Mouse (Mus musculus): Measurements from ENCODE around the gene Folr2. TPM values are rescaled to one million over a fixed set of nuclear protein-coding genes. Genes with fewer than 3 reads are reported as not detected.
A peak's percentile ranks its signal among the peaks of the same experiment; 100 is the strongest.

The Folr2 gene
- total RNA-seq, 2 experiments from 2014 or later: not detected

GRCm38 (mm10) chr7:101867482-101867881 lies 10.5 kb upstream of the Folr2 start:
- no peak for ATAC-seq (replicated peaks; ENCODE audit: poor library complexity)

GRCm38 (mm10) chr7:101866491-101867265 lies 9.7 kb upstream of the Folr2 start:
- no peak for ATAC-seq (replicated peaks; ENCODE audit: poor library complexity)

DNA sequence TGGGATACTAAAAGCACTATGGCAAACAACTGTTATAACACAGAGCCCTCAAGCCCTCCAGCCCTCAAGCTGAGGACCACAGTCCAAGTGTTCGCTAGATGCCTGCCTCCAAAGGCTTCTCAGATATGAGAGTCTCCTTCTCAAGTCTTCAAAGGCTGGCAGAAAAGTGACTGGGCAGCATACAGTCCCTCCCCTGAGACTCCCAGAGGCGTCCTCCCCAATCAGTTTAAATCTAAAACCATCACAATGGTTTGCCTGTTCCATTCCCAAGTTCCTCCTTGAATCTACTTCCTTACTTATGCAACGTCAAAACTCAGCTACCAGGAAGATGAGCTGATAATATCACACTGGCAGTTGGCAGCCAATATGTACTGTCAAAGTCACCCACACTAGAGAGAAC lies 6.4 kb upstream of the Folr2 start, which contains the start of gene Anapc15:
Anapc15 (plus strand) TSS at position 301 of the 400 bp plus-strand sequence.
- ATAC-seq (replicated peaks; ENCODE audit: poor library complexity): no peak

GRCm38 (mm10) chr7:101862291-101862690 lies 5.3 kb upstream of the Folr2 start:
- ATAC-seq (replicated peaks; ENCODE audit: poor library complexity): no peak

DNA sequence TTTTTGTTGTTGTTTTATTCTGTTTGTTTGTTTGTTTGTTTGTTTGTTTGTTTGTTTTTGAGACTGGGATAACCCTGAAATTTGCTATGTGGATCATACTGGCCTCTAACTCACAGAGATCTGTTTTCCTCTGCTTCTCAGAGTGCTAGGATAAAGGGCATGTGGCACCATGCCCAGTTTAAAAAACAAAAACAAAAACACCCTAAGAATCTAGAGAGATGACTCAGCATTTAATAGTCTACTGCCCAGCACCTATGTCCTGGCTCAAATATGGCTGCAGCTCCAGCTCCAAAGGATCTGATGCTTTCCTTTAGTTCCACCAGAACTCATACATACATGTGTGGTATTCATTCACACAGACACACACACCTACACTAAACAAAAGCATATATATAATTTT lies 4.0 kb upstream of the Folr2 start:
- ATAC-seq (replicated peaks; ENCODE audit: poor library complexity): no peak

GRCm38 (mm10) chr7:101858362-101858761 lies 1.4 kb upstream of the Folr2 start:
- peak; percentile 39; the same call in 1 of the 2 replicates for ATAC-seq (replicated peaks; ENCODE audit: poor library complexity)

- no peak for ATAC-seq (replicated peaks; ENCODE audit: poor library complexity)
Measured at GRCm38 (mm10) chr7:101853816-101854215, 3.2 kb downstream of the Folr2 start.

- no peak for ATAC-seq (replicated peaks; ENCODE audit: poor library complexity)
Measured at GRCm38 (mm10) chr7:101852846-101853245, 4.1 kb downstream of the Folr2 start.

GRCm38 (mm10) chr7:101851689-101852088 lies 5.3 kb downstream of the Folr2 start:
- ATAC-seq (replicated peaks; ENCODE audit: poor library complexity): peak; percentile 42

DNA sequence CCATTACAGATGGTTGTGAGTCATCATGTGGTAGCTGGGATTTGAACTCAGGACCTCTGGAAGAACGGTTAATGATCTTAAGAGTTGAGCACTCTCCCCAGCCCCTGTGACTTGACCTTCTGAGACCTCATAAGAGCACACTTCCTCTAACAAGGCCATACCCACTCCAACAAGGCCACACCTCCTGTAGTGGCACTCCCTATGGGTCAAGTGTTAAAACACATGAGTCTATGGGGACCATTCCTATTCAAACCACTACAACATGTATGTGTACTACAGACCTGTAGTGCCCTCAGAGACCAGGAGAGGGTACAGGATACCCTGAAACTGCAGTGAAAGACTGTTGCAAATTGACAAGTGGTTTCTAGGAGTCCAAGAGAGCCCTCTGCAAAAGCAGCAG lies 9.1 kb downstream of the Folr2 start:
- ATAC-seq (replicated peaks; ENCODE audit: poor library complexity): peak; percentile 39

DNA sequence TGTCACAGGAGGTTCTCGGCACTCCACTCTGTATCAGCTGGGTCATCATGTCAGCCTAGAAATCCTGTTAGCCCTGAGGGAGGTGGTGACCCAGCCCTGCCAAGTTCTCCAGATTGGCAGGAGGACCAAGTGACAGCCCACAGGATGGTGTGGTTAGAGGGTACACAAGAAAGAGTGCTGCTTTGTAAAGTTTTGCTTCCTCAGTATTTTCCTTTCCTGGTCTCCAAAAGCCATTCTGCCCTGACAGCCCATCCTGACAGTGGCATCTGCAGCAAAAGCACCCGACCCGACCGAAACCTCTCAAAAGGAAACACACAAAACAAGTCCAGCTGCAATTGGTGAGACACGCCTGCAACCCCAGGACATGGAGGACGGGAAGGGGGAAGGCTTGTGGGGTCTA lies 12.8 kb downstream of the Folr2 start:
- ATAC-seq (replicated peaks; ENCODE audit: poor library complexity): no peak

DNA sequence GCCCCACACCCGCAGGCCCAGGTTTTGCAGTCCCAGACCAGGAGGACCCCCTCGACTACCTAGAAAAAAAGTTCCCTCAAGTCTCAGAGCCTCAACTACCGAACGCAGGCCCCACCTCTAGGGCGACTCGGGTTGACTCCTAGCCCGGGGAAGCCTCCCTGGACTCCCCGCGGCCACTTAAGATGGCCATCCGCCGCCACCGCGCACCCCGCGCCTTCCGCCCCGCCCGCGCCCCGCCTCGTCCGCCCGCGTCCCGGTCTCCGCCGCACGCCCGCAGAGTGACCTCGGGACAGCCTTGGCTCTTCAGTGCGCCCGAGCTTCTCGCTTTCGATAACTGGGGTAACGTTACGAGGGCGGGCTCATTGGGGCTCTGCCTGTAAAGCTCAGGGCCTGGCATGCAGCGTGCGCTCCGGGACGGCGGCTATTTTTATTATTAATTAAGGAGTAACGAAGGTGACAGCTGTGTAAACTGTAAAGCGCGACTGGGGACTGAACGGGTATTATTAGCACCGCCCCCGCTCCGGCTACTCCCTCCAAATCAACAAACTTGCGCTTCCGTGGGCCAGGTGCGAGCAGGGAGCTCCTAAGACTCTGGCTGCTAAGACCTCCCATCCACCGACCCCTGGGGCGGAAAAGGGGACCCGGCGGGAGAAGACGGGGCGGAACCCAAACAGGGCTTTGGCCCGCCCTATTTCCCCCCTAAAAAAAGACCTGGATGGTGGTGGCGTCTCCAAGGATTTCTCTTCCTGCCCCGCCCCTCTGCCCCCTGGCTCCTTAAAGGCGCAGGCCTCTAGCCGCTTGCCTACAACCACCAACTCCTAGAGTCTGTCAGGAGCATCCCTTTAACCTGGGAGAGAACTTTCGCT lies 19.2 kb downstream of the Folr2 start, which contains the start of gene Inppl1:
Inppl1 (minus strand) TSS at position 624 of the 866 bp plus-strand sequence.
- peak; percentile 35 for ATAC-seq (replicated peaks; ENCODE audit: poor library complexity)

DNA sequence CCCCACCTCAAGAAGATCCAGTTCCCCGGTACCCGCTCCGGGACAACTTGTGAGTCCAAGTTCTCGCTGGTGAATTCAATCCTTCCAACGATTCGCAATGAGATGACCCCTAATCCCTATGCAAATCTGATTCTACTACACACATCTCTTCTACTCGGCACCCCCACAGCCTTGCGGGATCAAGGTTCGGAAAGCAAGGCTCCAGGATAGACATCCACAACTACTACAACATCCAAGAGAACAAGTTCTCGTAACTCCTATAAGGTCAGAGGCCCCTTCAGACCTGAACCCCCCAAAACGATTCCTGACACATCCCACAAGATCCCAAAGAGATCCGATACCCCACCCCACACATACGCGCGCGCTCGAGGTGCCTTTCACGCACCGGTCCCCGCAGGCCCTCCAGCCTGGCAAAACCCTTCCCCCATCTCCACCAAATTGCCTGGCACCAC lies 19.8 kb downstream of the Folr2 start:
- no peak for ATAC-seq (replicated peaks; ENCODE audit: poor library complexity)

GRCm38 (mm10) chr7:101836271-101837153 lies 20.5 kb downstream of the Folr2 start:
- ATAC-seq (replicated peaks; ENCODE audit: poor library complexity): peak; percentile 51

GRCm38 (mm10) chr7:101835457-101836109 lies 21.4 kb downstream of the Folr2 start:
- no peak for ATAC-seq (replicated peaks; ENCODE audit: poor library complexity)

DNA sequence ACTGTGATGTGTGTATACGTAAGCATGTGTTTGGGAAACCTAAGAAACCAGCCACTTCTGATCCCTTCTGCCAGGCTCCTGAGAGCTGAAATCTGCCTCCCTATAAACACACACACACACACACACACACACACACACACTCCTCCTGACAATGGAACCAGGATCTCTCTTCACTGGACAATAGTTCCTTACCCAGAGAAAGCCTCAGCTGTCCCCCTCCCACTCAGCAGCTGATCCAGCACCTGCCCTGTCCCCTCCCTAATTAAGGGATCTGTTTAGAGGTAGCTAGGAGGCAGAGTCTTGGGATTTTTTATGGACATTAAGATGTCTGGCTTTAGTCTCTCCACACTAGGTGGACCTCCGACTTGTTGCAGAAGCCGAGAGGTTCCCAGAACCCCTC lies 22.1 kb downstream of the Folr2 start:
- ATAC-seq (replicated peaks; ENCODE audit: poor library complexity): no peak

DNA sequence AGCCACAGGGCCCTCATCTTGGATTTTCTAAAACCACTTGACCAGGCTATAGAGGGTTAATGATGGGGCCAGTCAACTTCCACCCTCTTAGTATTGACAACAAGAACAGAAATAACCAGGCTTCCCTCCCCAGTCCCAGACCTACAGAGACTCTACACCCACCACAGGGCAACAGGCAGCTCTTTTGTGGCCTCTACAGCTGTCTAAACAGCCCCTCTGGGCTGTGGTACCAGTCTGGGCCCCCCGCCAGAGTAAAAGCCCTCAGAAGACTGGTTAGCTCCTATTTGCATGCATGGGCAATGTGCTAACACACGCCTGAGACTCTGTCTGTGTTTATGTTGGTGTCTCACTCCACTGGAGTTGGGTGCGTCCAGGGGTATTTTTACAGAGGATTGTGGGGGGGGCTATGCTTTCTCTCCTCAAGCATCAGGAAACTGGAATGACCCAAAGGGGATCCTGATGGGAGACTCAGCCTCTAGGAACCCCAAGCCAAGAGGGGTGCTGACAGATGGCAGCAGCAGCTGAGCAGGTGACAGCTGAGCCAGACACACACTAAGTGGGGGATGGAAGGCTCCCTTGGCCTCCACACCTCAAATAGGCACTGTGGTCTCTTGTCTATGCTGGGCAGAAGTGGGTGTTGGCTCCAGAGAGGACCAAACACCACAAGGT lies 22.9 kb downstream of the Folr2 start:
- no peak for ATAC-seq (replicated peaks; ENCODE audit: poor library complexity)

DNA sequence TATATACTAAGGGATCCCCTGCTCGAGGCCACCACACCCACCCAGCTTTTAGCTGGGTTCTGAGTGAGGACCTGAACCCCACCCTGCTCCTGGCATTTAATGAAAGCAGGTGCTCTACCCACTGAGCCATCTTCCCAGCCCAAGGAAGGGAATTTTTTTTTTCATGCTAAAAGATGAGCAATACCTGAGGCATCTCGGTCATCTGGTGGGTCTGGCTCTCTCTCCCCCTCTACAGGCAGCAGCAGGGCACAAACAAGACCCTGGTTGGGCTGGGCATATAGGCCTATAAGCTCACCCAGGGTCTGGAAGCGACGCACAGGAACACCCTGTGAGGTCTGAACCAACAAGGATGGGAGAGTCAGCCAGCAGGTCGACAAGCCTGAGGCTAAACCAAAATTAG lies 23.6 kb downstream of the Folr2 start:
- no peak for ATAC-seq (replicated peaks; ENCODE audit: poor library complexity)

- ATAC-seq (replicated peaks; ENCODE audit: poor library complexity): no peak
Measured at GRCm38 (mm10) chr7:101832372-101832771, 24.6 kb downstream of the Folr2 start.

- ATAC-seq (replicated peaks; ENCODE audit: poor library complexity): no peak
Measured at GRCm38 (mm10) chr7:101831437-101831836, 25.6 kb downstream of the Folr2 start.
